Mouse (Mus musculus) CH12.LX (cell line): Measurements from ENCODE around the gene Hmmr. TPM values are rescaled to one million over a fixed set of nuclear protein-coding genes. Genes with fewer than 3 reads are reported as not detected.

ENCODE experiments used
- DNase-seq: peaks from one replicate; pipeline ENCODE4 v3.0.0-alpha.2; 2013; ENCODE audit errors: extremely low read depth
- H3K27ac ChIP-seq: 2 replicates; pipeline ENCODE4 v1.5.1; 2012; ENCODE audit warnings: low read depth, mild to moderate bottlenecking, control low read depth, moderate library complexity; ENCODE audit not compliant: insufficient read depth
- H3K27me3 ChIP-seq: replicated peaks from 2 replicates; pipeline ENCODE3; 2012; ENCODE audit warnings: inconsistent platforms
- H3K36me3 ChIP-seq, 2 experiments: replicated peaks in 1 of 2; 2 replicates each; pipeline versions ENCODE3 to v1.6.1; 2012; ENCODE audit warnings: inconsistent platforms in 1 of 2, low read length in 1 of 2, mild to moderate bottlenecking in 1 of 2, mixed read lengths in 1 of 2, moderate library complexity in 1 of 2; ENCODE audit not compliant: control insufficient read depth in 1 of 2, insufficient read depth in 1 of 2
- H3K4me1 ChIP-seq, 2 experiments: 2 replicates each; pipeline ENCODE4 v1.6.1; 2012; ENCODE audit warnings: inconsistent platforms in 1 of 2, moderate library complexity in 1 of 2; ENCODE audit not compliant: insufficient read depth in 2 of 2, control insufficient read depth in 1 of 2
- H3K4me2 ChIP-seq: 2 replicates; pipeline ENCODE4 v1.6.1; 2012; ENCODE audit warnings: low read depth, mild to moderate bottlenecking, control low read depth; ENCODE audit not compliant: poor library complexity, insufficient read depth, severe bottlenecking
- H3K4me3 ChIP-seq, 3 experiments: fragments of 150-350 bp in 1 of 3; sonication (generic) in 1 of 3; replicated peaks in 1 of 3; 2 replicates each; pipeline versions ENCODE3 to v1.5.1; 2011 to 2012; ENCODE audit warnings: low read depth in 2 of 3, low read length in 2 of 3, mild to moderate bottlenecking in 2 of 3, moderate library complexity in 2 of 3, control low read depth in 1 of 3, improper control_type of control experiment in 1 of 3, inconsistent platforms in 1 of 3, mixed read lengths in 1 of 3; ENCODE audit not compliant: poor library complexity in 1 of 3
- H3K79me2 ChIP-seq: replicated peaks from 2 replicates; pipeline ENCODE4 v1.6.1; 2012; ENCODE audit warnings: mild to moderate bottlenecking, moderate library complexity; ENCODE audit not compliant: control insufficient read depth, poor library complexity, insufficient read depth, severe bottlenecking; ENCODE audit errors: extremely low read depth
- H3K9ac ChIP-seq: 2 replicates; pipeline ENCODE4 v1.6.1; 2012; ENCODE audit warnings: low read depth, mild to moderate bottlenecking, control low read depth, moderate library complexity; ENCODE audit not compliant: insufficient read depth
- H3K9me3 ChIP-seq: replicated peaks from 2 replicates; pipeline ENCODE3; 2012; ENCODE audit warnings: low read length, inconsistent platforms, mixed read lengths
- BHLHE40 ChIP-seq: IDR thresholded peaks from 2 replicates; pipeline ENCODE4 v1.6.1; 2011; ENCODE audit warnings: mild to moderate bottlenecking, low read depth, low read length, improper control_type of control experiment
- CHD1 ChIP-seq: IDR thresholded peaks from 2 replicates; pipeline ENCODE4 v1.6.1; 2012; ENCODE audit warnings: low read depth, low read length, improper control_type of control experiment, inconsistent platforms
- CHD2 ChIP-seq: IDR thresholded peaks from 2 replicates; pipeline ENCODE4 v1.6.1; 2011; ENCODE audit warnings: low read length, improper control_type of control experiment
- CTCF ChIP-seq, 2 experiments: IDR thresholded peaks in 1 of 2; conservative IDR thresholded peaks in 1 of 2; 2 replicates each; pipeline ENCODE4 v1.5.1; 2011 to 2012; ENCODE audit warnings: low read depth in 2 of 2, low read length in 2 of 2, improper control_type of control experiment in 1 of 2, inconsistent platforms in 1 of 2, mild to moderate bottlenecking in 1 of 2, moderate library complexity in 1 of 2
- E2F4 ChIP-seq: IDR thresholded peaks from 2 replicates; pipeline ENCODE4 v1.6.1; 2011; ENCODE audit warnings: low read depth, low read length, improper control_type of control experiment; ENCODE audit not compliant: insufficient replicate concordance
- ELF1 ChIP-seq: IDR thresholded peaks from 2 replicates; pipeline ENCODE4 v1.6.1; 2014; ENCODE audit warnings: low read depth, mild to moderate bottlenecking, inconsistent platforms, low read length, improper control_type of control experiment
- IRF4 ChIP-seq: IDR thresholded peaks from 2 replicates; pipeline ENCODE4 v1.6.1; 2014; ENCODE audit warnings: low read depth, mild to moderate bottlenecking, inconsistent platforms, low read length, improper control_type of control experiment
- KAT2A ChIP-seq: IDR thresholded peaks from 2 replicates; pipeline ENCODE4 v1.6.1; 2012; ENCODE audit warnings: low read length, improper control_type of control experiment, inconsistent platforms; ENCODE audit not compliant: insufficient replicate concordance
- MAX ChIP-seq: IDR thresholded peaks from 2 replicates; pipeline ENCODE4 v1.6.1; 2011; ENCODE audit warnings: low read length, improper control_type of control experiment
- MAZ ChIP-seq: IDR thresholded peaks from 2 replicates; pipeline ENCODE4 v1.6.1; 2012; ENCODE audit warnings: low read depth, mild to moderate bottlenecking, inconsistent platforms, low read length, improper control_type of control experiment, moderate library complexity
- MEF2A ChIP-seq: IDR thresholded peaks from 2 replicates; pipeline ENCODE4 v1.6.1; 2014; ENCODE audit warnings: low read depth, mild to moderate bottlenecking, inconsistent platforms, low read length, improper control_type of control experiment, borderline replicate concordance
- MXI1 ChIP-seq: IDR thresholded peaks from 2 replicates; pipeline ENCODE4 v1.6.1; 2011; ENCODE audit warnings: mild to moderate bottlenecking, low read depth, low read length, improper control_type of control experiment
- NELFE ChIP-seq: IDR thresholded peaks from 2 replicates; pipeline ENCODE4 v1.6.1; 2011; ENCODE audit warnings: low read depth, low read length, improper control_type of control experiment
- NRF1 ChIP-seq: IDR thresholded peaks from 2 replicates; pipeline ENCODE4 v1.6.1; 2014; ENCODE audit warnings: low read depth, mild to moderate bottlenecking, inconsistent platforms, low read length, improper control_type of control experiment, moderate library complexity
- POLR2AphosphoS2 ChIP-seq: IDR thresholded peaks from 2 replicates; pipeline ENCODE4 v1.6.1; 2011; ENCODE audit warnings: low read depth, low read length, improper control_type of control experiment
- RAD21 ChIP-seq: IDR thresholded peaks from 2 replicates; pipeline ENCODE4 v1.6.1; 2011; ENCODE audit warnings: low read depth, mild to moderate bottlenecking, low read length, improper control_type of control experiment, moderate library complexity
- RCOR1 ChIP-seq: conservative IDR thresholded peaks from 2 replicates; pipeline ENCODE4 v1.6.1; 2012; ENCODE audit warnings: low read depth, mild to moderate bottlenecking, inconsistent platforms, low read length, improper control_type of control experiment
- SIN3A ChIP-seq: IDR thresholded peaks from 2 replicates; pipeline ENCODE4 v1.6.1; 2012; ENCODE audit warnings: low read length, improper control_type of control experiment, inconsistent platforms
- SMC3 ChIP-seq: IDR thresholded peaks from 2 replicates; pipeline ENCODE4 v1.6.1; 2011; ENCODE audit warnings: low read depth, low read length, improper control_type of control experiment
- UBTF ChIP-seq: IDR thresholded peaks from 2 replicates; pipeline ENCODE4 v1.6.1; 2012; ENCODE audit warnings: low read depth, mild to moderate bottlenecking, inconsistent platforms, low read length, improper control_type of control experiment, moderate library complexity
- USF1 ChIP-seq: IDR thresholded peaks from 2 replicates; pipeline ENCODE4 v1.6.1; 2014; ENCODE audit warnings: low read depth, mild to moderate bottlenecking, inconsistent platforms, low read length, improper control_type of control experiment
- USF2 ChIP-seq: conservative IDR thresholded peaks from 2 replicates; pipeline ENCODE4 v1.6.1; 2011; ENCODE audit warnings: low read depth, low read length, improper control_type of control experiment
- ZC3H11A ChIP-seq: IDR thresholded peaks from 2 replicates; pipeline ENCODE4 v1.6.1; 2012; ENCODE audit warnings: low read depth, mild to moderate bottlenecking, inconsistent platforms, low read length, improper control_type of control experiment
- ZMIZ1 ChIP-seq: IDR thresholded peaks from 2 replicates; pipeline ENCODE4 v1.6.1; 2012; ENCODE audit warnings: low read depth, mild to moderate bottlenecking, inconsistent platforms, low read length, improper control_type of control experiment
- dilution Hi-C: fragments of 300-500 bp; cut with MboI; formaldehyde crosslinking; loops from 2 replicates; pipeline ENCODE4 v1.14.3; 2020; ENCODE audit warnings: low sequenced_read_pairs; ENCODE audit not compliant: extremely low pct_unique_long_range_greater_than_20kb, extremely low pct_ligation_motif_present
- in situ Hi-C: fragments of 300-500 bp; cut with MboI; formaldehyde crosslinking; loops from 3 replicates; pipeline ENCODE4 v1.14.3; 2019; ENCODE audit warnings: low sequenced_read_pairs, low pct_ligation_motif_present, low pct_unique_long_range_greater_than_20kb, mixed read lengths
- polyA plus RNA-seq: library from polyadenylated mRNA; unstranded; fragments of >175 nt; gene quantifications from 2 replicates; pipeline ENCODE4 v1.2.1, GENCODE M21; 2012; ENCODE audit warnings: low read depth; ENCODE audit not compliant: insufficient read length
- total RNA-seq, 2 experiments: library from RNA; depleted of rRNA; stranded (reverse); fragments of 300-350 nt in 1 of 2; fragments of >200 nt in 1 of 2; gene quantifications; 2 replicates each; pipeline ENCODE4 v1.2.3; 2012 to 2014

Hmmr gene
- total and polyA plus RNA-seq, 3 experiments: 64.2 to 109 (median 64.3) TPM

DNA sequence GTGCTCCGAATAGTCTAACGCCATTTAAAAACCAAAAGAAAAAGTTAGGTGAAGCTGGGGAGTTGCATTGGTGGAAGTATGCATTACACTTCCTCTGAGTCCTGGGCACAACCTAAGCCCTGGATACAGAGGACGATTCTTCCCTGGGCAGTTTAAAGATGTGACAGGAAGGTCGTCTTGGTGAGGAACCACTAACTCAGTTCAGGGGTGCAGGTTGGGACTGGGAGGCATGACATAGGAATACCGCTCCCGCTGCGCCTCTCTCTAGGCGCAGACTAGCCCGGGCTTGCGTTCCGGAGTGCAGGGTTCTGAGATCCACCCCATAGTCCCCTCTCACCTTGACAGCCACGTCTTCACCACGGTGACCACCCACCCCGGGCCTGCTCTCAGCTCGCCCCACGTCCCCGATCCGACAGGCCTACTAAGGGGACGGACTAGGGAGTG, 21.5 kb upstream of the Hmmr start:
- in situ Hi-C loops (loop anchor here (10.0 to 25.0 kb wide), 2 partner anchors 60 to 142 kb away; partner anchors contain the start of gene Mat2b), dilution Hi-C loops (no loop called here)
- H3K36me3 ChIP-seq: peaks cover 20 to 38% of the 10 kb centered on the region in 2 experiments
- DNase-seq: peak; percentile 46
- TF ChIP-seq RAD21 (no peak), USF2 (no peak), MAZ (no peak), MAX (no peak), ZMIZ1 (no peak), ELF1 (no peak), MXI1 (no peak), E2F4 (no peak), USF1 (no peak), NRF1 (no peak), SMC3 (no peak), UBTF (no peak), ZC3H11A (no peak), IRF4 (no peak), KAT2A (no peak), NELFE (no peak), CHD2 (no peak), RCOR1 (no peak), BHLHE40 (no peak), CTCF (conservative IDR thresholded peaks at IDR 0.05 in 1 of 2, IDR thresholded peaks at IDR 0.05 in 1 of 2; ENCODE audit: low read depth in 2 of 2, low read length in 2 of 2) (no peak)
- H3K4me3 ChIP-seq: peak overlapping the region; percentile 87 to 97 (median 96)
- peak overlapping the region; percentile 83 for H3K4me2 ChIP-seq
- H3K27me3 ChIP-seq: no peaks in the 10 kb centered on the region
- peak overlapping the region; percentile 79 for H3K27ac ChIP-seq
- H3K79me2 ChIP-seq: peaks cover 31% of the 10 kb centered on the region
- no peaks in the 10 kb centered on the region for H3K9me3 ChIP-seq
- peaks cover 10 to 52% of the 10 kb centered on the region in 2 experiments for H3K4me1 ChIP-seq
- peak overlapping the region; percentile 100 for H3K9ac ChIP-seq

DNA sequence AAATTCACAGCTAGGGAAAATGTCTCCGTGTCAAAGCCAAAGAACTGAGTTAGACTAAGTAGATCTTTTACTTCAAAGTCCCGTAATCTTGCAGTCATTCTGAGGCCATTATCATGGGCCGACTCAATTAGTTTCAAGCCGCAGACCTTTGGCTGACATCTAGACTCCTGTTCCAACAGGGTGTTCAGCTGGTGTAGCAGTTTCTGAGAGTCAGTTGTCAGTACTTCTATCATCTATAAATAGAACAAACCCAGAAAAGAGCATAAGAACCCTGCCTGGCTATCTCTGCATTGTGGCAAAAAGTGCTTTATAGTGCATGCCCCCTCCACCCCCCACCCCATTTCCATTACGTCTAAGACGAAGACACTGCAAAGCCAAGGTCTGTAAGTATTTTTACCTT, 20.6 kb upstream of the Hmmr start:
- peaks cover 31% of the 10 kb centered on the region for H3K79me2 ChIP-seq
- H3K36me3 ChIP-seq: peaks cover 23 to 44% of the 10 kb centered on the region in 2 experiments
- no peaks in the 10 kb centered on the region for H3K27me3 ChIP-seq
- TF ChIP-seq CTCF (conservative IDR thresholded peaks at IDR 0.05 in 1 of 2, IDR thresholded peaks at IDR 0.05 in 1 of 2; ENCODE audit: low read depth in 2 of 2, low read length in 2 of 2): no peak
- 0 out of 2 replicates have a peak, but pooled peaks have one; percentile 52 for TF ChIP-seq SIN3A
- TF ChIP-seq MEF2A: 0 out of 2 replicates have a peak, but pooled peaks have one; percentile 34
- no peak for TF ChIP-seq POLR2AphosphoS2
- no peak for TF ChIP-seq CHD1
- H3K9me3 ChIP-seq: no peaks in the 10 kb centered on the region
- H3K27ac ChIP-seq: no peak overlapping the region
- peaks cover 10 to 52% of the 10 kb centered on the region in 2 experiments for H3K4me1 ChIP-seq
- peak overlapping the region; percentile 87 to 97 (median 96) for H3K4me3 ChIP-seq
- peak overlapping the region; percentile 100 for H3K9ac ChIP-seq
- no peak for DNase-seq
- H3K4me2 ChIP-seq: peak overlapping the region; percentile 97
- dilution Hi-C loops: no loop called here
- in situ Hi-C loops: loop anchor here (10.0 to 25.0 kb wide), 2 partner anchors 59 to 142 kb away; partner anchors contain the start of gene Mat2b
